ENCODE assay signal across 7 mouse cellular contexts in genomic region chr19:6363411-6364240, GRCm38 (mm10). TPM values are rescaled to one million over a fixed set of nuclear protein-coding genes. Genes with fewer than 3 reads are reported as not detected.
DNase-seq lines count a peak whose midpoint lies in the region; ATAC-seq lines count a peak whose summit lies in the region.

Sf1 (plus strand) TSS chr19:6363690.

- H3K9ac ChIP-seq in embryonic facial prominence, embryonic 11.5 days (replicated peaks; ENCODE audit: low read length): peak within 1 kb of the TSS; percentile 96
- H3K9ac ChIP-seq in midbrain, embryonic 14.5 days (replicated peaks; ENCODE audit: low read length): peak within 1 kb of the TSS; percentile 92

- no peaks in the 10 kb centered on the region for H3K4me1 ChIP-seq in embryonic facial prominence, embryonic 11.5 days (ENCODE audit: control insufficient read depth, insufficient read depth, low read length)
- peaks cover 20% of the 10 kb centered on the region for H3K4me1 ChIP-seq in limb, embryonic 10.5 days
- peaks cover 24% of the 10 kb centered on the region for H3K4me1 ChIP-seq in midbrain, embryonic 14.5 days (ENCODE audit: control insufficient read depth, insufficient read depth, low read length)

- H3K27me3 ChIP-seq in embryonic facial prominence, embryonic 11.5 days (ENCODE audit: control insufficient read depth, insufficient read depth, low read length): no peaks in the 10 kb centered on the region
- no peaks in the 10 kb centered on the region for H3K27me3 ChIP-seq in limb, embryonic 10.5 days (ENCODE audit: low read depth, poor library complexity, severe bottlenecking)
- no peaks in the 10 kb centered on the region for H3K27me3 ChIP-seq in midbrain, embryonic 14.5 days (ENCODE audit: control insufficient read depth, insufficient read depth, low read length)

- H3K36me3 ChIP-seq in embryonic facial prominence, embryonic 11.5 days (replicated peaks; ENCODE audit: control insufficient read depth, insufficient read depth, low read depth, low read length): peaks cover 9% of the 10 kb centered on the region
- peaks cover 49% of the 10 kb centered on the region for H3K36me3 ChIP-seq in limb, embryonic 10.5 days
- H3K36me3 ChIP-seq in midbrain, embryonic 14.5 days (ENCODE audit: control insufficient read depth, insufficient read depth, low read length): peaks cover 41% of the 10 kb centered on the region

- peak within 1 kb of the TSS; percentile 98 for H3K4me3 ChIP-seq in embryonic facial prominence, embryonic 11.5 days (ENCODE audit: low read depth, low read length)
- H3K4me3 ChIP-seq in limb, embryonic 10.5 days: peak within 1 kb of the TSS; percentile 99
- peak within 1 kb of the TSS; percentile 100 for H3K4me3 ChIP-seq in midbrain, embryonic 14.5 days (replicated peaks; ENCODE audit: low read depth, low read length)

- H3K4me2 ChIP-seq in embryonic facial prominence, embryonic 11.5 days (ENCODE audit: low read depth, low read length): peak within 1 kb of the TSS; percentile 55
- peak within 1 kb of the TSS; percentile 96 for H3K4me2 ChIP-seq in midbrain, embryonic 14.5 days (ENCODE audit: low read length)

- ATAC-seq in embryonic facial prominence, embryonic 11.5 days (replicated peaks; ENCODE audit: insufficient number of reproducible peaks, low FRiP score, low TSS enrichment, low read depth): peak; percentile 99
- ATAC-seq in granulocyte monocyte progenitor cell, adult 5-6 weeks (replicated peaks; ENCODE audit: poor library complexity, severe bottlenecking): peak; percentile 84
- peak; percentile 98 for ATAC-seq in midbrain, embryonic 14.5 days (ENCODE audit: low FRiP score, low TSS enrichment)

- H3K9me3 ChIP-seq in embryonic facial prominence, embryonic 11.5 days (replicated peaks; ENCODE audit: control insufficient read depth, low read length): no peaks in the 10 kb centered on the region
- H3K9me3 ChIP-seq in limb, embryonic 10.5 days (replicated peaks): no peaks in the 10 kb centered on the region
- H3K9me3 ChIP-seq in midbrain, embryonic 14.5 days (ENCODE audit: control insufficient read depth, low read length): no peaks in the 10 kb centered on the region

- WGBS in embryonic facial prominence, embryonic 11.5 days: 1% methylated on average over 85 of the region's 85 CpGs
- under 1% methylated on average over 85 of the region's 85 CpGs for WGBS in limb, embryonic 10.5 days
- WGBS in midbrain, embryonic 14.5 days: 1% methylated on average over 85 of the region's 85 CpGs

- H3K27ac ChIP-seq in embryonic facial prominence, embryonic 11.5 days (replicated peaks; ENCODE audit: low read depth, low read length): peak within 1 kb of the TSS; percentile 98
- H3K27ac ChIP-seq in limb, embryonic 10.5 days: peak within 1 kb of the TSS; percentile 100
- peak within 1 kb of the TSS; percentile 97 for H3K27ac ChIP-seq in midbrain, embryonic 14.5 days (replicated peaks; ENCODE audit: low read depth, low read length)

- peak; percentile 100 for DNase-seq in adrenal gland, postnatal 14 days
- DNase-seq in embryonic facial prominence, embryonic 11.5 days (ENCODE audit: low spot score): peak; percentile 100
- peak; percentile 100 for DNase-seq in kidney, adult 11 months
- peak; percentile 99 for DNase-seq in limb, embryonic 10.5 days (ENCODE audit: low spot score)
- DNase-seq in midbrain, embryonic 14.5 days: peak; percentile 100
- peak; percentile 99 to 100 for DNase-seq in spleen, adult 18-20 months

RNA-seq across cellular contexts. Expression of gene Sf1, which starts in this region (rescaled TPM):
- 210 and 223 TPM in 2 replicates for total RNA-seq in adrenal gland, postnatal 14 days (2021)
- polyA plus RNA-seq in embryonic facial prominence, embryonic 11.5 days (2014; fragmentation: Nextera tagmentation; extraction: Ambion mirVana): 157 and 172 TPM in 2 replicates
- 286 and 301 TPM in 2 replicates for total RNA-seq in granulocyte monocyte progenitor cell, adult 5-6 weeks (2014; fragmentation: Nextera tagmentation)
- 187 and 209 TPM in 2 replicates for total RNA-seq in granulocyte monocyte progenitor cell, adult 5-6 weeks (2017)
- polyA plus RNA-seq in limb, embryonic 10.5 days (2016; fragmentation: Nextera tagmentation; extraction: Ambion mirVana): 193 and 206 TPM in 2 replicates
- polyA plus RNA-seq in midbrain, embryonic 14.5 days (2014; fragmentation: Nextera tagmentation; extraction: Ambion mirVana): 99.6 and 125 TPM in 2 replicates

Comparison
In these comparisons a context has a peak if more than half of its experiments do, and no peak if none do; other contexts are left out.
1. Peak in every context shown above with its lines: DNase-seq, ATAC-seq, H3K4me3 ChIP-seq and H3K27ac ChIP-seq.